Mouse (Mus musculus) cerebellum, adult 18-20 months (tissue): Measurements from ENCODE around the gene Acp7.

Experiments used
- DNase-seq, 2 experiments: peaks; one replicate each; pipeline ENCODE4 v3.0.0; 2021

Acp7 gene

DNA sequence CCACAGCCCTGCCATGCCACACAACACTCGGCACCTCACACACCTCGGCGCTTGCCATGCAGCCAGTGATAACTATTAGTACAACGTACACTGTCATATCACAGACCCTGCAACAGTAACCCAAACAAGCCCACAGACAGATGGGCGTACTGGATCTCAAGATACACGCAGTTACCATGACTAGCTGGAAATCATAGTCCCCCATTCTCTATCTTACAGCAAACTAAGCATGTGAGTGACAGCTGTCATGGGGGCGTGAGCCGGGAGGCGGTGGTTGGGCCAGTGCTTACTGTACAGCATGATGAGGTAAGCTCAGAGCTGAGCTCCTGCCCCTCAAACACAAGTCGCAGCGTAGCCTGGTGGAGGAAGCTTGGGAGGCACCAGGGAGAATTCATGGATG is 55.5 kb downstream of the Acp7 start:
- DNase-seq = no peak

DNA sequence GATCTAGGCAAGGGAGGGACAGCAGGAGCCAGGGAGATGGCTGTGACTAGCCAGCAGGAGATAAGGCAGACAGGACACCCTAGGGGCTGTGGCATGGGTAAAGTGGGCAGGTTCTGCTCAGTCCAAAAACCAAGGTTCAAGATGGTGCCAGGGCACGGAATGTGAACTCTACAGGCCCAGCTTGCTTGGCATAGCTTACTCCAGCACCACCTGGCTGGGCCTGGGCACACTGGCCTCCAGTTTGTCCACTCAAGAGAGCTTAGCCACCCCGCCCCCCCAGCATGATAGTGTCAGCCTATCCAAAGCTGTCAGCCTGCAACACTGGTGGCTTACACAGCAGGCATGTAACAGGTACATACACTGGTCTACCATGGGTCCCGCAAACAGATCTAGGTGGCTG is 57.9 kb downstream of the Acp7 start:
- DNase-seq = no peak

DNA sequence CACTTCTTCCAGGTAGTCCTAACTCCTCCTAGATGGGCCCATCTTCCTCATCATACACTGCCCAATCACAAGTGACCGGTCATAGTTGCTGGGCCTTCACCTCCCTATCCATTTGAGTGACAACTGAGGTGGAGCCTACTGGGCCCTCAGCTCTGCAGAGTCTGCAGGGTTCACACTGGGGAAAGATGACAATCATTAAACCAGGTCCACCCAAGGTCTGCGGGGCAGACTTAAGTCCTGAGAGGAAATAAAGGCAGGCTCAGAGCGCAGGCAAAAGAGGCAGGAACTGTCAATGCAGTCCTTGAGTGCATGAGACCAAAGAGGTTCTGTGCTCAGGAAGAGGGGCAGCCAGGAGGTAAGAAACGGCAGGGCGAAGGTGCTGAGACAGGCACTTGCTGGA is 58.4 kb downstream of the Acp7 start:
- no peak for DNase-seq

DNA sequence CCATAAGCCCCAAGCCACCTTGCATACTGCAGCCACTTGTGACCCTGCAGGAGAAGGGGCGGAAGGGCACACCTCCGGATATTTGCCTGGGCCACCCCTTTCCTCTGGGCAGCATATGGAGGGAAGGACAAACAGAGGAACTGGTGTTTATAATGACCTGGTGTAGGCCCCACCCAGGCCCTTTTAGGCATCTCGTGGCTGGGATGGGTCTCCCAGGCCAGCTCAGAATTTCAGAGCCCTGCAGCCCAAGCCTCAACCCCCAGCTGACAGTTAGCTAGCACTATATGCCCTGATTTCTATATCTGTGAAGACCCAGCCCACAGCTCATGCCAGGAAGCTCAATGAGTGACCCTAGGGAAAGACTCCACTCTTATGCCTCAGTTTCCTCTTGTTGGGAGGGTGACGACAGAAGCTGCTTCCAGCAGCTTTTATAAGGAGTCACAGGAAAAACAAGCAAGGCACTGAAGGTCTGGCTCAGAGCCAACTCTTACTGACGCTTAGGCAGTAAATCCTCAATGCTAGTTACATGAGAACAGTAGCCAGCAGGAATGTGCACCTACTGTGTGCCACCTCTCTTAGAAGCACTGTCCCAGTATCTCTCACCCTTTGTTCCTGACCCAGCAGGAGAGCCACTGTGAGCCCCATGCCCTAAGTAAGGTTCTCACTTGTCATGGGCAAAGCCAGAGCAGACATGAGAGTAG is 60.0 kb downstream of the Acp7 start:
- no peak for DNase-seq

DNA sequence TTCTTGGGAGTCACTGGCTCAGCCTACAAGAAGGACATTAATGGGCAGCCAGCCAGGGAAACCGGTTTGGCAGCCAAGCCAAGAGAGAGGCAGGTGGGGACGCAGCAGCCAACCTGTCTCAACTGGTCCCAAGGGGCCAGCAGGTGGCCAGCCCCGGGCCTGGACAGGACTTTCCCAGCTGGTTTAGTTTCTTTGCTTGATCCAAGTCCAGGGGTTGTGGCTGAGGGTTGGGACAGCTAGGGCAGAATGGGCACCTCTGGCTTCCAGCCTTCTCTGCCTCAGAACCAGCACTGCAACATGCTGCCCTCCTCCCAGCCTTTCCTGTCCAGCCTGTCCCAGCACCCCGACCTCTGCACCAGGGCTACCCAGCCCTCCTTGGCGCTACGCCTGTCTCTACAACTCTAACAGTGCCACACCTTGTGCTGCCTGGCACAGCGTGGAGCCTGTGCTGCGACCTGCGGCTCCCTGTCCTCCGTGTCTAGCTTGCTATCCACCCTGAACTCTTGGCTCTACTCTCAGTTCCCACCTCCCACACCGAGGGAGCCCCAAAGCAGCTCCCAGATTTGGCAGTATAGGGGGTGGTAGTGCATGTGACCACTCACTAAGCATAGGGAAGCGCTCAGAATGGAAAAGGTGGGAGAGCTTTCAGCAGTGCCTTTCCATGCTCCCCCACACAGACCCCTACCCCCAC is 60.7 kb downstream of the Acp7 start:
- DNase-seq = peak; percentile 66 to 69

DNA sequence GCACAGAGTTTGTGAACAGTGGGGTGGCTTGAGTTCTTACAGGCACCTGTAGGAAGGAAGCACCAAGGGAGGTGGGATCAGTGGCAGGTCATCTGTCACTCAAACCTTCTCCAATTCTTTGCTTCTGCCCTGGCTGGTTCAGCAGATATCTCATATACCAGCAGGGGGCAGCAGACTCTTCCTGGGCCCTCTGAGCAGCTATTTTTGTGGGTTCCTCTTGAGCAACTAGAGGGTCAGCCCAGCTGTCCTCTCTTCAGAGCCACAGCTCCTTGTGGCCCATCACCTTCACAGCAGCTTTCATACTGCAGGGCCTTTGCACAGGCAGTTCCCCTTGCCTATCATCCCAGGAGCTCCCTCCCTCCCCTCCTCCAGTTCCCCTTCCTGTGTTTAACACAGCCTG is 62.9 kb downstream of the Acp7 start:
- peak; percentile 64 to 76 for DNase-seq

DNA sequence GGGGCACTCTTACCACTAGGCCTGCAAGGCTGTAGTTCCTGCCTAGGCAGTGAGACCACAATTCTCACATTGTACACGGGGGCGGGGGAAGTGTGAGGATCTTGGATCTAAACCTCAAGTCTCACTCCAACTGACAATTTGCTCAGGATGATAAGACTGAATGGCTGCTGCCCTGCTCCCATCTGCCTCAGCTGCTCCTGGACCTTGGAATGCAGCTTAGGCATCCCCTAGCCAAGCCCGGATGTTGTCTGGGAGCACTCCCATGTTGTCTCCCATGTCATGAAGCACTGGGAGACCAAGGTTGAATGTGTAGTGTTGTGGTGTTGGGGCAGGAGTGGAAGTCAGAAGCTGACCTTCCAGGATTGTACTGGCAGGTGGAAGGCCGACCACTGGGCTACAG is 63.6 kb downstream of the Acp7 start:
- DNase-seq = no peak

DNA sequence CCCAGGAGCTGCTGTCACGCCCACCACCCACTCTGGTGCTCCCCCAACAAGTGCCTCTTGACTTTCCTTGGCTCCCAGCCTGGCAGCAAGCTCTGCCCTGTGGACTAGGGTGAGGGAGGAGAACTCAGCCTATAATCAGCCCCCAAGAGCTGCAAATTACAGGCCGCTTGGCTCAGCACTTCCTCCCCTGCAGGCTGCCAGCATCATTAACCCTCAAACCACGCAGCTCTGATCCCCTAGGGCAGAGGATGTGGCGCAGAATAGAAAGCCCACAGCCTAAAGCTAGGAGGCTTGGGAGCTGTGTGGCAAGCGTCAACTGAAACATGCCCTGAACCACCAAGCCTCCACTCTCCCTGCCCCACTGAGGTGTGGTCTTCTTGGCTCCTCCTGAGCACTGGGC is 65.7 kb downstream of the Acp7 start:
- no peak for DNase-seq

DNA sequence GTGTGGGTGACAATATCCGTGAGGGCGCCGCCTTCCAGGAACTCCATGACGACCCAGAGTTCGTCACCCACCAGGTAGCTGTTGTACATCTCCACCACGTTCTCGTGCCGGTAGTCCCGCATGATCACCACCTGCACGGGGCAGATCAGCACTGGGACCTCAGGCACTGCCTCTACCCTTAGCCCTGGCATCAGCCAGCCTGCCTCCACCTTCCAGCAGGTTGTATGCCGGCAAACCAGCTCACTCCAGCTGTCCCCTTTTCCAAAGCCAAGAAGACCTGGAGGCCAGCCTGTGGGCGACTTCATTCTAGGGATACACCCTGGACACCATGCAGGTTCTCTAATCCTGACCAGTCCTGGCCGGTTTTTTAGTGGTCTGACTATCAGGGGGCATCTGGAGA is 68.2 kb downstream of the Acp7 start:
- peak; percentile 57 to 63 for DNase-seq

DNA sequence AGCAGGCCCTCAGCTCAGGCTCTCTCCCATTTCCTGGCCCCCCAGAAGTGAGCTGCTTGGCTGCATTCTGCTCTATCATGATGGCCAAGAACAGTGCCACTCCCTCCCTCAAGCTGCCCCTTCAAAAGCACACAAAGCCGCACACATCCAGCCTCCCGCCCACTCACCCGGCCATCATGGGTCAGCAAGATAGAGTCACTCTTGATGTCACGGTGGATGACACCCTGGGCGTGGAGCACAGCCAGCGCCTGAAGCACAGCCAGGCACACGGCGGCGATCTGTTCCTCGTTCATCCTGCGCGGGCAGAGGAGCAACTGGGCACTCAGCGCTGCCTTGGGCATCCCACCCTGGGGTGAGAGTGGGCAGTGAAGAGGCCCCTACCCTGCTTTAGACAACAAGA is 68.8 kb downstream of the Acp7 start:
- DNase-seq = peak; percentile 70 to 71

DNA sequence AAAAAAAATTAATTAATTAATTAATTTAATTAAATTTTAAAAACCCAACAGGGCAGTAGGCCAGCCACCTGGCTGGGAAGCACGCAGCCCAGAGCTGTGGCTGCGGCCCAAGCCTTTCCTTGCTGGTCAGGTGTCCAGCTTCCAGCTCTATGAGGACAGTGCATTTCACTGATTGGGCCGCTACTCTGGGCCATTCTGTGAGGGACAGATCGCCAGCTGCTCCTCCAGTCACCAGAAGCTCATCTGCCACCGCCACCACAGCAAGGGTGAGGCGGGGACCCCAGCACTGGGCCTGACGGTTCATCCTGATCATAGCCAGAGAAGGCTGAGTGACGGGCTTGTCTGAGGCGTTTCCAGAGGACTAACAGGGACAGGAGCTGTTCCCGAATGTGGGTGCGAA is 69.2 kb downstream of the Acp7 start:
- DNase-seq = peak; percentile 49 to 58

DNA sequence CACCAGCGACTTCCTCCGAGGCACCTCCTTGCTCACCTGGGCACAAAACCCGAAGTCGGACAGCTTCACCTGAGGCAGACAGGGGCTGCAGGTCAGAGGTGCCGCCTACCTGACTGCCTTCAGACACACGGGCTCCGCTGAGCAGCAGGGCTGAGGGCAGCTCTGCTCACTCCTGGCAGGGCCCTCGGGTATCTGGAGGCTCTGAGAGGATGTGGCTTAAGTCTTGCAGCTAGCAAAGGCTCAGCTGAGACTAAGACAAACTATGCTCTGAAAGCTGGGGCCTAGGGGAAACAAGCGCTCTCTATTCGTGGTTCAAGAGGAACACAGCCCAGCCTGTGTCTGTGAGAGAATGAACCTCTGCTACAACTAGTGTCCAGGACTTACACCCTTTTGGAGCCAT is 70.3 kb downstream of the Acp7 start:
- DNase-seq = no peak

DNA sequence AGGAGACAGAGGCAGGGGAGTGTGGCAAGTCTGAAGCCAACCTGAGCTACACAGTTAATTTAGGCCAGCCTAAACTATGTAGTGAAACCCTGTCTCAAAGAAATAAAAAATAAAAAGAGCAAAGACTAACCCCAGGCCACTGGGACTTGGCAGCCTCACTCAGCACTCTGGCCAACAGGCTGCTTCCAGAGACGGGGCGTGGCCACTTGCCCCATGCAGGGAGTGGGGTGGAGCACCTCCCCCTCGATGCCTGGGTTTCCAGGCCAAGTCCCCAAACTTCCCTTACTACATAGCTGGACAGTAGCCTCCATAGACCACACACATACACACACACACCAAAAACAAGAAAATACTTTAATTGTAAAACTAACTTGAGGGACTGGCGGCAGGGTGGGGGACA is 72.6 kb downstream of the Acp7 start:
- peak in 1 of 2 experiments; percentile 40 for DNase-seq

DNA sequence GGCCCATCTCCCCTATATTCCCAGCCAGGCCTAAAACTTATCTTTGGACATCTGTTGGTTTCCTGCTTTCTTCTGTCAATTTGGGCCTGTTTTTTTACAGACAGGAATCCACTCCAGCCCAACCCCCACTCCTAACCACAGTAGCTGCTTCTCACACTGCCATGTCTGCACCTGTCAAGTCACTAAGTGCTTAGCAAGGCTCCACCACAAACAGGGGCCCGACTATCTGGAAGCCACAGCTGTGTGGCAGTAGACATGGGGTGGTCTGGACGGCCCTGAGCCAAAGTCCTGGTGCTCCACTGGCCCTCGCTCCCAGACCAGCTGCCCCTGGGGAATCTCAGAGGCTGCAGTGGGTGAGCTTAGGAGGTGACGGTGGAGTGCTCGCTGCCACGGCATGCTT is 73.4 kb downstream of the Acp7 start:
- DNase-seq = no peak
